In the genomic region with DNA sequence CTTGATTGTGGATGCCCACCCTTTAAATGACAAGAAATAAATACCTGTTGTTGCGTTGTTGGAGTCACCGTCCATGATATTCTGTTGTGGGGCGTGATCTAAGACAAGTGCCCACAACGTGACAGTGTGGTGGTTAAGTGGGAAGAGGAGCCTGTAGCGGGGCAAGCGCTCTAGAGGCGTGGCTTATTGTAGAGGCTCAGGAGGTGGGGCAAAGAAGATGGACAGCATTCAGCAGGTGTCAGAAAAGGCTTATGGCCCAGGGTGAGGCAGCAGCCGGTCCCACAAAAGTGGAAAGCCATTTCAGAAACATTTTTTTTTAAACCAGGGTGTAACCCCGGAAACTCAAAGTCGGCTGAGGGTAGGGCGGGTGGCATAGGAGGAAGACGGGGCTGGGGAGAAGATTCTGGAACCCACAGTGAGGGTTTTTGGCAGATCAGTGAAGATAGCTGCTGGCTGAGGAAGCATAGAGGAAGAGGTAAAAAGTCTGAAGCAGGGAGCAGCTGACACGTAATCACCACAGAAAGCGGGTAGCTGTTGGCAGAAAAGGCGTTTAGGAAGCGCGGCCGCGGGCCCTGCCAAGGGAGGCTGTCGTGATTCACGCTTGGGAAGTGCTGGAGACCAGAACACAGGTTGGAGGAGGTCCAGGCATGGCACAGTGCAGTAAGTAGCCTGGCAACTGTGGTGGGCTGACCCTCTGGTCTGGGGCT, we compare ENCODE assay signal across 9 mouse cellular contexts. TPM values are rescaled to one million over a fixed set of nuclear protein-coding genes. Genes with fewer than 3 reads are reported as not detected.
A peak's percentile ranks its signal among the peaks of the same experiment; 100 is the strongest.
DNase-seq lines count a peak whose midpoint lies in the region; ATAC-seq and TF ChIP-seq lines count a peak whose summit lies in the region.
"Had no signal": no experiment of that assay in that cellular context is flagged by ENCODE, and none has a peak within 500 bp of the region (broad histone marks: within the 10 kb centered on the region; RNA-seq: fewer than 3 reads in every experiment).

No protein-coding gene starts in this region.

- H3K27me3 ChIP-seq in kidney, embryonic 16.5 days (ENCODE audit: insufficient read depth, low read length) = no peaks in the 10 kb centered on the region
- no peaks in the 10 kb centered on the region for H3K27me3 ChIP-seq in hindbrain, postnatal 0 days (ENCODE audit: insufficient read depth, low read length)
- no peaks in the 10 kb centered on the region for H3K27me3 ChIP-seq in splenic B cell, adult 2 months (ENCODE audit: control insufficient read depth, insufficient read depth, low read length, poor library complexity, severe bottlenecking)
- H3K27me3 ChIP-seq: limb, embryonic 13.5 days had no signal

- no peak overlapping the region for H3K4me2 ChIP-seq in kidney, embryonic 16.5 days (replicated peaks; ENCODE audit: low read depth, low read length)
- 0 out of 2 replicates have a peak overlapping the region, but pooled peaks have one; percentile 19 for H3K4me2 ChIP-seq in hindbrain, postnatal 0 days (ENCODE audit: low read depth, low read length)
- H3K4me2 ChIP-seq: limb, embryonic 13.5 days had no signal

- no peak for TF ChIP-seq CTCF in hindbrain, postnatal 0 days (IDR thresholded peaks at IDR 0.05; ENCODE audit: low read depth)

- peak; percentile 41 for DNase-seq in kidney, adult 18-20 months
- peak; percentile 96 for DNase-seq in Muller cell, postnatal 12 days (ENCODE audit: inconsistent ontology term)
- DNase-seq in cerebellum, postnatal 25 days = peak; percentile 86 to 91
- peak; percentile 91 for DNase-seq in hindbrain, postnatal 0 days (ENCODE audit: low spot score)
- peak; percentile 76 to 84 for DNase-seq in left cerebral cortex, postnatal 36 days (ENCODE audit: low spot score in 2 of 2)
- DNase-seq in splenic B cell, adult 2 months (ENCODE audit: low read depth, low spot score) = peak; percentile 70
- no peak for DNase-seq in ovary, postnatal 14 days (ENCODE audit: low spot score)

- no peak overlapping the region for H3K27ac ChIP-seq in kidney, embryonic 16.5 days (ENCODE audit: low read length)
- H3K27ac ChIP-seq in hindbrain, postnatal 0 days = peak overlapping the region; percentile 42; the same call in 1 of the 2 replicates
- H3K27ac ChIP-seq: limb, embryonic 13.5 days had no signal

- no peaks in the 10 kb centered on the region for H3K36me3 ChIP-seq in kidney, embryonic 16.5 days (ENCODE audit: insufficient read depth, low read length)
- no peaks in the 10 kb centered on the region for H3K36me3 ChIP-seq in hindbrain, postnatal 0 days (ENCODE audit: insufficient read depth, low read length)
- no peaks in the 10 kb centered on the region for H3K36me3 ChIP-seq in splenic B cell, adult 2 months (ENCODE audit: control insufficient read depth, insufficient read depth, low read length, poor library complexity, severe bottlenecking)
- H3K36me3 ChIP-seq: limb, embryonic 13.5 days had no signal

- ATAC-seq in kidney, embryonic 16.5 days (ENCODE audit: low FRiP score, low TSS enrichment) = no peak
- ATAC-seq in hindbrain, postnatal 0 days = peak; percentile 95

- no peak overlapping the region for H3K4me3 ChIP-seq in kidney, embryonic 16.5 days (ENCODE audit: low read length)
- H3K4me3 ChIP-seq in hindbrain, postnatal 0 days (ENCODE audit: low read length) = no peak overlapping the region
- H3K4me3 ChIP-seq: limb, embryonic 13.5 days had no signal

- no peaks in the 10 kb centered on the region for H3K9me3 ChIP-seq in kidney, embryonic 16.5 days (ENCODE audit: low read length)
- H3K9me3 ChIP-seq in hindbrain, postnatal 0 days (ENCODE audit: low read length) = no peaks in the 10 kb centered on the region
- H3K9me3 ChIP-seq: limb, embryonic 13.5 days had no signal

- intact Hi-C loops in left cerebral cortex, postnatal 36 days (cut with DNase I) = no loop called here

- no peak overlapping the region for H3K9ac ChIP-seq in kidney, embryonic 16.5 days (replicated peaks; ENCODE audit: low read length)
- no peak overlapping the region for H3K9ac ChIP-seq in hindbrain, postnatal 0 days (replicated peaks; ENCODE audit: low read length)
- H3K9ac ChIP-seq: limb, embryonic 13.5 days had no signal

- H3K4me1 ChIP-seq in kidney, embryonic 16.5 days (ENCODE audit: insufficient read depth, low read length) = no peaks in the 10 kb centered on the region
- H3K4me1 ChIP-seq in hindbrain, postnatal 0 days (ENCODE audit: insufficient read depth, low read length) = no peaks in the 10 kb centered on the region
- H3K4me1 ChIP-seq: limb, embryonic 13.5 days had no signal

- 80% methylated on average over 21 of the region's 21 CpGs for WGBS in kidney, embryonic 16.5 days
- WGBS in hindbrain, postnatal 0 days = 47% methylated on average over 21 of the region's 21 CpGs

RNA-seq across cellular contexts. Expression of a gene that starts 12.6 kb away (rescaled TPM):
- 8.6 and 9.1 TPM in 2 replicates for polyA plus RNA-seq in kidney, embryonic 16.5 days (2015; fragmentation: Nextera tagmentation; extraction: Ambion mirVana)
- total RNA-seq in hindbrain, postnatal 0 days (2014; rRNA removed) = 7.4 and 20.1 TPM in 2 replicates
- 2.1 and 2.3 TPM in 2 replicates for polyA plus RNA-seq in hindbrain, postnatal 0 days (2015; fragmentation: Nextera tagmentation; extraction: Ambion mirVana)
- total RNA-seq in left cerebral cortex, postnatal 36 days (2021) = 10 to 100 TPM; 19.8 to 20.5 TPM

RNA-seq across cellular contexts. Expression of a gene that starts 33.9 kb away (rescaled TPM):
- 2.0 and 2.7 TPM in 2 replicates for polyA plus RNA-seq in kidney, embryonic 16.5 days (2015; fragmentation: Nextera tagmentation; extraction: Ambion mirVana)
- total RNA-seq in hindbrain, postnatal 0 days (2014; rRNA removed) = 42.1 and 49.1 TPM in 2 replicates
- 32.4 and 35.6 TPM in 2 replicates for polyA plus RNA-seq in hindbrain, postnatal 0 days (2015; fragmentation: Nextera tagmentation; extraction: Ambion mirVana)
- 100 to 1,000 TPM; 359 to 394 TPM for total RNA-seq in left cerebral cortex, postnatal 36 days (2021)
